Mouse (Mus musculus) heart, embryonic 11.5 days (tissue): ENCODE measurements around the gene Lhpp. TPM values are rescaled to one million over a fixed set of nuclear protein-coding genes. Genes with fewer than 3 reads are reported as not detected.

Experiments used
- ATAC-seq: fragments of 200-750 bp; cut with Nextera tagmentation; replicated peaks from 2 replicates; pipeline ENCODE4 v1.8.0; 2017; ENCODE audit warnings: moderate library complexity; ENCODE audit not compliant: insufficient number of reproducible peaks, low FRiP score, low TSS enrichment
- H3K27ac ChIP-seq: fragments of 300-500 bp; sonication (generic); 2 replicates; pipeline ENCODE4 v1.5.1; 2014; ENCODE audit warnings: mild to moderate bottlenecking, low read depth, low read length
- H3K27me3 ChIP-seq: fragments of 300-500 bp; sonication (generic); 2 replicates; pipeline ENCODE4 v1.6.1; 2014; ENCODE audit warnings: mild to moderate bottlenecking, low read length, mixed read lengths; ENCODE audit not compliant: control insufficient read depth, insufficient read depth
- H3K36me3 ChIP-seq: fragments of 300-500 bp; sonication (generic); 2 replicates; pipeline ENCODE4 v1.6.1; 2014; ENCODE audit warnings: mild to moderate bottlenecking, low read length, moderate library complexity, mixed read lengths; ENCODE audit not compliant: control insufficient read depth, insufficient read depth
- H3K4me1 ChIP-seq: fragments of 300-500 bp; sonication (generic); 2 replicates; pipeline ENCODE4 v1.6.1; 2014; ENCODE audit warnings: low read length; ENCODE audit not compliant: control insufficient read depth, insufficient read depth
- H3K4me2 ChIP-seq: fragments of 300-500 bp; sonication (generic); 2 replicates; pipeline ENCODE4 v1.6.1; 2014; ENCODE audit warnings: mild to moderate bottlenecking, moderate library complexity
- H3K4me3 ChIP-seq: fragments of 300-500 bp; sonication (generic); 2 replicates; pipeline ENCODE4 v1.5.1; 2014; ENCODE audit warnings: low read depth, low read length
- H3K9ac ChIP-seq: fragments of 300-500 bp; sonication (generic); 2 replicates; pipeline ENCODE4 v1.6.1; 2014; ENCODE audit warnings: mild to moderate bottlenecking, low read depth, low read length, moderate library complexity
- H3K9me3 ChIP-seq: fragments of 300-500 bp; sonication (generic); replicated peaks from 2 replicates; pipeline ENCODE4 v1.6.1; 2016; ENCODE audit warnings: low read length; ENCODE audit not compliant: control insufficient read depth
- WGBS: fragments of 180-500 bp; shearing (Covaris S2); extraction: QIAGEN DNeasy Blood & Tissue Kit; methylation state at CpG from one replicate; pipeline ENCODE4 v1.1.7; 2014; ENCODE audit not compliant: insufficient replicate concordance; 5-methylcytosine and 5-hydroxymethylcytosine counted together
- polyA plus RNA-seq: library from polyadenylated mRNA; unstranded; fragments of >200 nt; fragmentation: Nextera tagmentation; extraction: Ambion mirVana; gene quantifications from 2 replicates; pipeline ENCODE4 v1.2.1, GENCODE M21; 2014

Gene Lhpp
- polyA plus RNA-seq, 1 experiment from 2014 or later: 21.9 TPM

GRCm38 (mm10) chr7:132697258-132697796 lies 86.9 kb downstream of the Lhpp start:
- Histone ChIP-seq H3K4me1 (peaks cover 7% of the 10 kb centered on the region; the same call in 1 of the 2 replicates), H3K27ac (no peak overlapping the region), H3K4me2 (no peak overlapping the region), H3K9me3 (no peaks in the 10 kb centered on the region), H3K4me3 (no peak overlapping the region), H3K27me3 (no peaks in the 10 kb centered on the region), H3K9ac (no peak overlapping the region), H3K36me3 (no peaks in the 10 kb centered on the region)
- 76% methylated on average over 8 of the region's 8 CpGs for WGBS
- ATAC-seq: no peak

GRCm38 (mm10) chr7:132698737-132699136 lies 88.3 kb downstream of the Lhpp start:
- H3K4me2 ChIP-seq: no peak overlapping the region
- H3K9me3 ChIP-seq: no peaks in the 10 kb centered on the region
- H3K4me3 ChIP-seq: no peak overlapping the region
- ATAC-seq: no peak
- no peaks in the 10 kb centered on the region for H3K27me3 ChIP-seq
- H3K9ac ChIP-seq: no peak overlapping the region
- no peak overlapping the region for H3K27ac ChIP-seq
- WGBS: 83% methylated on average over 4 of the region's 4 CpGs
- peaks cover 7% of the 10 kb centered on the region; the same call in 1 of the 2 replicates for H3K4me1 ChIP-seq
- no peaks in the 10 kb centered on the region for H3K36me3 ChIP-seq

- 68% methylated on average over 4 of the region's 4 CpGs for WGBS
Observed at GRCm38 (mm10) chr7:132699165-132699564, 88.7 kb downstream of the Lhpp start.

GRCm38 (mm10) chr7:132699639-132700038 lies 89.2 kb downstream of the Lhpp start:
- H3K4me1 ChIP-seq: peaks cover 7% of the 10 kb centered on the region; the same call in 1 of the 2 replicates
- ATAC-seq: no peak
- H3K36me3 ChIP-seq: no peaks in the 10 kb centered on the region
- H3K9me3 ChIP-seq: no peaks in the 10 kb centered on the region
- no peak overlapping the region for H3K9ac ChIP-seq
- H3K4me2 ChIP-seq: no peak overlapping the region
- no peaks in the 10 kb centered on the region for H3K27me3 ChIP-seq
- H3K27ac ChIP-seq: no peak overlapping the region
- H3K4me3 ChIP-seq: no peak overlapping the region

More at GRCm38 (mm10) chr7:132699165-132699564, 88.7 kb downstream of the Lhpp start:
- Histone ChIP-seq H3K9me3 (no peaks in the 10 kb centered on the region), H3K27me3 (no peaks in the 10 kb centered on the region), H3K27ac (no peak overlapping the region), H3K4me2 (no peak overlapping the region), H3K36me3 (no peaks in the 10 kb centered on the region), H3K4me3 (no peak overlapping the region), H3K4me1 (peaks cover 7% of the 10 kb centered on the region; the same call in 1 of the 2 replicates), H3K9ac (no peak overlapping the region)
- ATAC-seq: no peak

- no peak overlapping the region for H3K4me2 ChIP-seq
- no peaks in the 10 kb centered on the region for H3K27me3 ChIP-seq
- no peaks in the 10 kb centered on the region for H3K9me3 ChIP-seq
- no peak overlapping the region for H3K4me3 ChIP-seq
- peaks cover 7% of the 10 kb centered on the region; the same call in 1 of the 2 replicates for H3K4me1 ChIP-seq
- H3K36me3 ChIP-seq: no peaks in the 10 kb centered on the region
- no peak overlapping the region for H3K9ac ChIP-seq
- no peak for ATAC-seq
- WGBS: 65% methylated on average over 4 of the region's 4 CpGs
- no peak overlapping the region for H3K27ac ChIP-seq
Observed at GRCm38 (mm10) chr7:132700107-132700506, 89.7 kb downstream of the Lhpp start.

- H3K9ac ChIP-seq: no peak overlapping the region
- H3K27ac ChIP-seq: no peak overlapping the region
- H3K9me3 ChIP-seq: no peaks in the 10 kb centered on the region
- H3K4me1 ChIP-seq: peaks cover 7% of the 10 kb centered on the region; the same call in 1 of the 2 replicates
- no peak overlapping the region for H3K4me3 ChIP-seq
- WGBS: 80% methylated on average over 3 of the region's 3 CpGs
- H3K4me2 ChIP-seq: no peak overlapping the region
- H3K27me3 ChIP-seq: no peaks in the 10 kb centered on the region
- no peaks in the 10 kb centered on the region for H3K36me3 ChIP-seq
- no peak for ATAC-seq
Observed at GRCm38 (mm10) chr7:132701412-132701811, 91.0 kb downstream of the Lhpp start.

- Histone ChIP-seq H3K4me1 (peaks cover 7% of the 10 kb centered on the region; the same call in 1 of the 2 replicates), H3K4me3 (no peak overlapping the region), H3K9ac (no peak overlapping the region), H3K9me3 (no peaks in the 10 kb centered on the region), H3K36me3 (no peaks in the 10 kb centered on the region), H3K27ac (no peak overlapping the region), H3K27me3 (no peaks in the 10 kb centered on the region), H3K4me2 (no peak overlapping the region)
- 89% methylated on average over 3 of the region's 3 CpGs for WGBS
- ATAC-seq: no peak
Observed at GRCm38 (mm10) chr7:132702024-132702423, 91.6 kb downstream of the Lhpp start.

GRCm38 (mm10) chr7:132702492-132703070 lies 92.1 kb downstream of the Lhpp start:
- Histone ChIP-seq H3K4me1 (peaks cover 7% of the 10 kb centered on the region; the same call in 1 of the 2 replicates), H3K4me2 (no peak overlapping the region), H3K9me3 (no peaks in the 10 kb centered on the region), H3K4me3 (no peak overlapping the region), H3K27me3 (no peaks in the 10 kb centered on the region), H3K36me3 (no peaks in the 10 kb centered on the region), H3K9ac (no peak overlapping the region), H3K27ac (no peak overlapping the region)
- WGBS: 77% methylated on average over 5 of the region's 5 CpGs
- no peak for ATAC-seq
